Mouse (Mus musculus) urinary bladder, postnatal 14 days (tissue): Measurements from ENCODE around the gene Znrf4.
A peak's percentile ranks its signal among the peaks of the same experiment; 100 is the strongest.

Experiments used
- DNase-seq: peaks from one replicate; pipeline ENCODE4 v3.0.0; 2021; ENCODE audit warnings: low spot score

Znrf4 gene

DNA sequence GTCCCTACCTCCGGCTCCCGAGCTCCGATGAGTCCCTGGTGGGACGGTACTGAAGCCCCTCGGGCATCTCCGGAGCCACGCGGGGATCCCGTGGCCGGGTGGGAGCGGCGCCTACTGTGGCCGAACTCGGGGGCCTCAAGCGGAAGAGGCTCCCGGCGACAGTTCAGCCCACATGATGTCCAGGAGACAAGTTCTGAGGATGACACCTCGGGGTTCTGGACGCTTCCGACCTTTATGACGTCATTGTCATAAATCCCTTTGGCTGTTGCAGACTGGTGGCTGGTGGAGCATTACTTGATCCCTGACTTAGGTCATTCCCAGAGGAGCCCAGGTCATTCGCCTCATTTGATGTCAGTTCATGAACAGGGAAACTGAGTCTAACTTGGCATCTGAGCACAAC lies at the start of gene Znrf4:
TSS of gene Znrf4 (minus strand) at position 122 of the 400 bp plus-strand sequence.
- DNase-seq: no peak

DNA sequence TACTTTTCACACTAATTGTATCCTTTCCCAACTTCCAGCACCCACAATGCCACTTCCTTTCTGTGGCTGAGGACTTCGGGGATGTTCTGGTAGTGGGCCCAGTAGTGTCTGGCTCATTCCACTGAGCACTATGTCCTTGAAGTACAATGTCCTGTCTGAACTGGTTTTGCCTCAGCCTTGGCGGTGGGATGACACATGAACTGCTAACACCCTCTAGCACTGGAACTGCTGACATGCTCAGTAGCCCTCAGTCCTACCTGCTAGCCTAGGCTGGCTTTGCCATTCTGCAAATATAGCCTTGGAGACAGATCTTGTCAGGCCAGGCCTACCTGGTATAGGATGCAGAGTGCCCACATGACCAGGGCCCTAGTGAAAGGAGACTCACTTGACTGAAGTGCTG lies 49.6 kb upstream of the Znrf4 start:
- no peak for DNase-seq

DNA sequence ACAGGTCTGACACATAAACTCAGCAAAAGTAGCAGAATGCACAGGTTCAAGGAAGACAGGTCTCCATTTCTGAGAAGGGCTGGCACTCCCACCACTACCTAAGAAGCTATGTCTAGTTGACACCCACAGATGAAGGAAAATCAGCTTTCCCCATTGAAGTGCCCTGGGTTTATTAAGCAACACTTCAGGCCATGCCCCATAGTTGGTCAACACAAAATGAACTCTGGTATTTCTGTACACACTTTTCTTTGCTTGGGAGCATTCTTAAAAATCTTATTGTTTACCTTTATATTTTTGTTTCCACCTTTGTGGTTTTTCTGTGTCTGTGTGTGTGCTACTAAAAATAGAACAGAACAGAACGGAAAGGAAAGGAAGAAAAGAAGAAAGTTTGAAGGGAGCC lies 47.9 kb upstream of the Znrf4 start:
- DNase-seq: no peak

DNA sequence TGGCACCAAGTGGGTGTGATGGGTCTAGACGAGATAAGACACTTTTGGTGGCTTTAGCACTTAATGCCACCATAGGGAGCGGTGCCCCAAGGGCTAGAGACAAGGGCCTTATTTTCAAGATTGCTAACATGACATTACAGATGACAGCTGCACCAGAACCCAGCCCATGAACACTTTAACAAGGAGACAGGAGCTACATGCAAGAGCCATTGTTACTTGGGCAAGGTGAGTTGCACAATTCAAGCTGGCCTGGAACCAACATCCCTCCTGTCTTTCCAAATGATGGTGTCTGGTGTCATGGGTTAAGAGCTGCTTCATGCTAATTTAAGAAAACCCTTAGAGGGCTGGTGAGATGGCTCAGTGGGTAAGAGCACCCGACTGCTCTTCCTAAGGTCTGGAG lies 47.2 kb upstream of the Znrf4 start:
- no peak for DNase-seq

DNA sequence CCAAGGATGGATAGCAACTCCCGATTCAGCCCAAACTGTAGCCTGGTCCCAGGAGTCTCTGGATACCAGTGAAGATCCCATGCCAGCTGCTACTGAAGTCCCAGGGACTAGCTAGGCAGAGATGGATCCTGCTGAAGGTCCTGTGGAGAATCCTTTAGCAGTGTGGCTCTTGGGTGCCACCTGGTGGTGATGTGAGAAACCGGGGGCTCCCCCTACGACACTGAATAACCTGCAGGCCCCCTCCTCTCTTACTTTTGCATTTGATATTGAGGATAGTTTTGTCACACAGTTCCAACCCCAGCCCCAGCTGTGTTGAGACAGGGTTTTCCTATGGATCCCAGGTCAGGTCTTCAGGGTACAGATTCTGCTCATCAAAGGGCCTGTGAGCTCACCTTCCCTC lies 46.2 kb upstream of the Znrf4 start:
- peak; percentile 58 for DNase-seq

DNA sequence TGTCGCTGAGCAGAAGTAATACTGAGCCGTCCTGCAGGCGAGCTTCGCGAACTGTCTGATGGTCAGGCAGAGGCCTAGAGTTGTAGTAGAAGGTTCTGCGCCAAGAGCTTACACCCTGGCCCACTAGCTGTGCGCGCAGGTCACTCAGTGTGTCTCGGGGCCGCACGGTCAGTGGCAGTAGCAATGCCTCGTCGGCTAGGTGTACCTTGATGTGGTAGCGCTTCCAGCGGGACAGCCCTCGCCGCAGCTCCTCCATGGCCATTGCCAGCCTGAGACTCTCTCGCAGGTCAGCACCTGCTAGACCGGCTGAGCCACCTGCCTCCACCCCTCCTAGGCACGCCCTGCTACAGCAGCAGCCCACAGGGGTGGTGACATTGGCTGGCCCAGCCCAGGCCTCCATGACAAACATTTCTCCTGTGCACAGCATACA lies 41.9 kb upstream of the Znrf4 start, which contains the start of gene Gm20219:
TSS of gene Gm20219 (minus strand) at position 266 of the 430 bp plus-strand sequence.
- DNase-seq: peak; percentile 86

DNA sequence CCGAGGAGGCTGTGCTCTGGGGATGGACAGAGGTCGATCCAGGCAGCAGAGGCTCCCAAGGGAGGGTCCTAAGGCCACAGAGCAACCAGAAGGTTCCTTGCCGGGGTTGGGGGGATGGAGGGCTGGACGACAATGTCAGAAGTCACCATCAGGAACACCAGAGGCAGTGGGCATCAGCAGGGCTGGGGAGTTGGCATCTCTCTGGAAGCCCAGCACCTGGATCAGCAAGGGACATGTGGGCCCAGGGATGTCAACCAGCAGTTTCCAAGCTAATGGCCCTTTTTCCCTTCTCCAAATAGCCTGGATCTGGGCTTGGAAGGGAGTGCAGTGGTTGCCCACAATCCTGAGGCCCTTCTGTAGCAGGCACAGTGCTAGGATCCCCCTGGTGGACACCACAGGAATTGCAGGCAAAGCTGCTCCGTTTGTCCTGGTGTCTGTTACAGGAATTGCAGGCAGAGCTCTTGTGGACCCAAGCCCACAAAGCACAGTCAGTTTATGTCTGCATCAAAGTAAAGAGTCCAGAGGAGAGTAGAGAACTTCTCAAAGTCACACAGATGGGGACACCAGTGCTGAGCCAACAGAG lies 40.6 kb upstream of the Znrf4 start:
- peak; percentile 62 for DNase-seq

DNA sequence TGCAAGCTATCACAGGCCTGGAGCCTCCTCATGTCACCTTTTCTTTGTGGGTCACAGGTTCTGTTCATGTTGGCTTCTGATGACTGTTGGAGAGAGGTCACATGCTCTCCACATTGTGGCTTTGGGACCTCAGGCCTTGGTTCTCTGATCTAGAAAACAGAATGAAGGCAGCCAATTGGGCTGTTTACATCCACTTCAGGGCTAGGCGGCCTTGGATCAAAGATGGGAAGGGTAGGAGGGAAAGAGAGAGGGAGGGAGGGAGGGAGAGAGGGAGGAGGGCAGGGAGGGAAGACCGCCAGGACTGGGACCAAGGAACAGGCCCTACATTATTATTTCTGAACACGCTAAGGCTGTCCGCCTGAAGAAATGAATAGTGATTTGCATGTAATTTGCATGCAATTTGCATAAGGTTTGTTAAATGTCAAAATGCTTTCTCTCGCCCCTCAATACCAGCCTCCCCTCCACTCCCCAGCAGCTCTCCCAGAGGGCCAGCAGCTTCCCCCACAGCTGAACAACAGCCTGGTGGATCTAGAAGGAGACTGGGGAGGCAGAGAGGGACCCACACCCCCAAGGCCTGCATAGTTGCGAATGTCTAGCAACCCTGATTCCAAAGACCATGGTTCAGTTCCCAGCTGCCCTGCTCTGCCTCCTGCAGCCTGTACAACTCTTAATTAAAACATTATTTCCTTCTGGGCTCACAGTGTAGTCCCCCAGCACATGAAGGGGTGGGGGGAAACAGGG lies 39.8 kb upstream of the Znrf4 start:
- no peak for DNase-seq

DNA sequence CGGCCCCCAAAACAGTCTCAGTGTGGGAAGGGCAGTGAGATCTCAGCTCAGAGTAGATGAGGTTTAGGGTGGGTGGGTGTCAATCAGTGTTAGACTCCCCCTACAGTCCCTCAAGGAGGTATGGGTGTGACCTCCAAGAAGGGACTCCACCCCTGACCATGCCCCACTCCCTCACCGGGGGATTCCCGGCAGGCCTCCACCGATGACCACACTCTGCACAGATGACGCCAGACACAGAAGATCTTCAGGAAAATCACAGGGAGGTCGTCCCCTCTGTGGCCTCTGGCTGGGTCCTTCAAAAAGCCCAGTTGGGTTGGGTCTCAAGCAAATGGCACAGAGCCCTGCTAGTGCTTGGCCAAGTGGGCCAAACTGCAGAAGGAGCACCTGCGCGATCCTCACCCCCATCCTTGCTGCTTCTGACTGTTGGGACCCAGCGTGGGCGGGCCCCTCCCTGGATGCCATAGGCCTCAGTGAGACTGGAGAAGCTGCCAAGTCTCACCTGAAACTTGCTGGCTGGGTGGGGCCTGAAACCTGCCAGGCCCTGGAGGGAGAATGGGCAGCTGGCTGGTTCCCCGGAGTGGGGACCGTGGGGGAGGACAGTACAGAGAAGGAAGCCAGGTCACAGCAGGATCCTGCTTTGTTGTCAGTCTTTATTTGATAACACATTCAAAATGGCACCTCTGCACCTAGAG lies 38.7 kb upstream of the Znrf4 start:
- DNase-seq: no peak

DNA sequence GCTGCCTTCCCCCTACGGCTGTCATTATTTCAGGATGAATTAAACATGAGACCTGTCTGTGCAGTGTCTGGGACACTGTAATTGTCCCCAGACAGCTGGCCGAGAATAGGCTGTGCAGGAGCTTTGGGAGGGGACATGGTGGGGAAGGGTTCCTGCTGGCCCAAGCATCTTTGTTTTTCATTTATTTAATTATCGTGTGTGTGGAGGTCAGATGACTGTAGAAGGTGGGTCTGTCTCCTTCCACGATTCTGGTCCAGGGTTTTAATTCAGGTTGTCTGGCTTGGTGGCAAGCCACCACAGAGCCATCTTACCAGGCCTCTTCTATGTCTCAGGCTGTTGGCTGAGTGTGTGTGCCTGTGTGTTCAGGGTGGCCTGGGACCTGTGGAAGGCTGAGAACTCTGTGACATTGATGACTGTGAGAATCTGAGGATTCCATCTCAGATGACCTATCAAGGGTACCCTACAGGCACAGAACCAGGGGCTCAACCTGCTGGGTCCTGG lies 36.4 kb upstream of the Znrf4 start:
- DNase-seq: no peak

DNA sequence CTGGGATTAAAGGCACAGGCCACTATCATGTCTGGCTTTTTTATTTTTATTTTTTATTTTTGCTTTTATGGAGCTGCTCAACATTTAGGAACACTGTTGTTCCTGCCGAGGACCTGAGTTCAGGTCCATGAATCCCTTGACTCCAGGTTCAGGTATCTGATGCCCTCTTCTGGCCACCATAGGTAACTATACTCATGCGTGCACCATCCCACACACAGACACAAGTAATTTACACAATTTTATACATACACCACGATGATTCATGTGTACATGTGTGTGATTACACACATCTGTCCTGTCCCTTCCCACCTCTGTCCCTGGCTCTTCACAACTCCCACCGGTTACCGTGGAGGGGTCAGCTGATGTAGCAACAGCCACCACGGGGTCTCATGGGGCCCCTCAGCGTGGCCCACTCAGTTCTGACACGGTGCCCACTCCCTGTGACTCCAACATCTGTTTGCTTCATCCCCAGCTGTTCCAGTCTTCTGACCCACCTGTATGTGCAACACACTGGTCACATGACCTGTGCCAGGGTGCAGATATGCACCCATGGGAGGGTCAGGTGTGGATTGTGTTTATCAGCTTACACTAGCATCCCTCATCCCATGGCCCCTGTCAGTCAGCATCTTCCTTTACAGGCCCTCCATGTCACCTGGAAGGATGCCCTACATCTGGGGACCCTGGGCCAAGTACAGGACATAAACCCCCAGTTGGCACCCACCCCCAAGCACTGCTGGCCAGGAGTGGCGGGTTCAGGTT lies 35.8 kb upstream of the Znrf4 start:
- DNase-seq: no peak

DNA sequence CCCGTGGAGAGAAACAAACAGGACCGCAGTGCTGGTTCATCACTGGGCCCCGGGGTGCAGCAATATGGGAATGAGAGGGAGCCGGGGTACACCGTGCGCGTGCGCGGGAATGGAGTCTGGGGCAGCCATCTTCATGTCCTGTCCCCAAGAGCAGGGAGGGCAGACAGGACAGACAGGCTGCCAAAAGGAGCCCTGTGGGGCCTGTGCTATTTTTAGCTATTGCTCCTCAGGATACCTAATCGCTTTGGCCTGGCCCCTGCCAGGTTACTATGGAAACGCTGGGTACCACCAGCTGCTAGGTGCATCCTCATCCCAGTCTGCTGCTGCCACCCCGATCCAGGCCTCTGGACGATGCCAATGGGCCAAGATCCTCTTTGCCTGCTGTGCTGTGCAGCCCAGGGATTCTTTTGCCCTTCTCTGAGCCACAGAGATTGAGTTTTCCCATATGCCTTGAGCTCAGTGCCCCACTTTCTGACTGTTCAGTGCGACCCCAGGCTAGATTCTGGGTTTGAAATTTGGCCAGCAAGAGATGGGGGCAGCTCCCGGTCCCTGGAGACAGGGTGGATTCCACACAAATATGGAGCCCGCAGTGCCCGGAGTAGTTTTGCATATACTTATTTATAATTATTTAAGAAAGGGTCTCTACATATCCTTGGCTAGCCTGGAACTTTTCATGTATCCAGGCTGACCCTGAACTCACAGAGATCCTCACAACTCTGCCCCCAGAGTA lies 35.0 kb upstream of the Znrf4 start:
- no peak for DNase-seq

DNA sequence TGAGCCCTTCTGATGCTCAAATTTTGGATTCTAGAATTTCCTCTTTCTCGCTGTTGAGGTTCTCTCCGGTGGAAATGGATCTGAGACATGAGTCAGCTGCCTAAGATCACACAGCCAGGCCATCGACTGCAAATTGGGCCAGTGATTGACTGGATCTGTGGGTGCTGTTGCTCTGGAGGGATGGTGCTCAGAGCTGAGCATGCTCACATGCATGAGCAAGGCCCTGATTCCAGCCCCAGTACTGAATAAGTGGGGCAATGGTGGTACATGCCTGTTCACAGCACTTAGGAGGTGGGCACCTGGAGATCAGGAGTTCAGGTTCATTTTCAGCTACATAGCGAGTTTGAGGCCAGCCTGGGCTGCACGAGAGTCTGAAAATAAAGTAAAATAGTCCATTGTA lies 34.3 kb upstream of the Znrf4 start:
- no peak for DNase-seq

DNA sequence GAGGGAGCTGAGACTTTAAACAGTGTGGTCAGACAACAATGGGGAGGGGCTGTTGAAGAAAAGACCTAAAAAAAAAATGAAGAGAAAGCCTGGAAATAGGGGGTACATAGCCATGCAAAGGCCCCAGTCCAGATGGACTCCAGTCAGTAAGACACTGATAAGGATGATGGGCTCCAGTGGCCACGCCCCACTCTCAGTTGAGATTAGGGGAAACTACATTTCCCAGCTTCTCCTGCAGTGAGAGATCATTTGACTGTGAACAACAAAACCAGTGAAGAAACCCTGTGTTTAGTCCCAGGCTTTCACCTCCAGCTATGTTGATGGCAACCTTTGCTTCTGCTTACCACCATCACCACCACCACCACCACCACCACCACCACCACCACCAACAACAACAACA lies 33.7 kb upstream of the Znrf4 start:
- DNase-seq: no peak

DNA sequence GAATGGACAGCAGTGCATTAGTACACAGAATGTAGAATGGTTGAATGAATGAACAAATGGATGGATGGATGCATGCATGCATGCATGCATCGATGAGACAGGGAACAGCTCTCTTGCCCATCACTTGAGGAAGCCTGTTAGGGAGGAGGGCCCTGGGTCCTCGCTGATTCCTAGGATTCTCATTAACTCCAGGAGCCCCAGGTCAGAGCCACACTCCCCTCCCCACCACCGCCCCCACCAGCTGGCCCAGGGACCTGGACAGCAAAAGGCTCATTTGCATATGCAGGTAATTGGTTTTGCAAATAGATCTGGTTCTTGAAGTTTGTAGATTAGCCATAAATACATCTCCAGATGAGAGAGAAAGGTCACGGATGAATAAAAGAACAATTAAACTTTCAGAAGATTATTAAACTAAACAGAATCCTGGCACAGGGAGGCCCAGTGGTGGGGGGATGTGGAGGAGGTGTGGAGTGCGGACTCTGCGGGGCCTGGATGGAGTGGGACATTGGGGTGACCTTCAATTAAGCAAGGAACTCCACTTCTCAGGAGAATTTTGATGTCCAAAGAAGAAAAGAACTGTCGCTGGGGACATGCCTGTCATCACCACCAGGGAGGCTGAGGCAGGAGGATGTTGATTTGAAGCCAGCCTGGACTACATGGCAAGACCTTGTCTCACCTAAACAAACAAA lies 32.6 kb upstream of the Znrf4 start:
- no peak for DNase-seq

DNA sequence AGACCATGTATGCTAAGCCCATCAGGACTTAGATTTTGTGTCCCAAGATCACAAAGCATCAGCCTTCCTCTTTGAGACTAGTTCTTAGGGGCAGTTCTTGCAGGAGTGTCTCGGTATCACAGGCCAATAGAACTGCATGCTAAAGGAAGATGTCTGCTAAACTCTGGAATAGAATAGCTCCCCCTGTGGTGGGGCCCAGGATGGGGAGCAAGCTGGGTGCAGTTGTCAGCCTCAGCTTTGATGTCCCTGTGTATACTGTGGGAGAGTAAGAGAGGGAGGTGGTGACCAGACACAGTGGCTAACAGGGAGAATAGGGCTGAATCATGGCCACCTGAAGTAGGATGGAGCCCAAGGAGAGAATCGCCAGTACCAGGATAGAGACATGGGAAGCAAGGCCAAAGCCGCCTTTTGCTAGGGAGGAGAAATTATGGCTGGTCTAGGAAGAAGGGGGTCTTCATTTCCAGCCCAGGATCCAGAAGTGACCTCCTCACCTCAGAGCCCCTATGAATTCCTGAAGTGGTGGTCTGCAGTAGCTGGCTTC lies 31.5 kb upstream of the Znrf4 start:
- DNase-seq: no peak

DNA sequence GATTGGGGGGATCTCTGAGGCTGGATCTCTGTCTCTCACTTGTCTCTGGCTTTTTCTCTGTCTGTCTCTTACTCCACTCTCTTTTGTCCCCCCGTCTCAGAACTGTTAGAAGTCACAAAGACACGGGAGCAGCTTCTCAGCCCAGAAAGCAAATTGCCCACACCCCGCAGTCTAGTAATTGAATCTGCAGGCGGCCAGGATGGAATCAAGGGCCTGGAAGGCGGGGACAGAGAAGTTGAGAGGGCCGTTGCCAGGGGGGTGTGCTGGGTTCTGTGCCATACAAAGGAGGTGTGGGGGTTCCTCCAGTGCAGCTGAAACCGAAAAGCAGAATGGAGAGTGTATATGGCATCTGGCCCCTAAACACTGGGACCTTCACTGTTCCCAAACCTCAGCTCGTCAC lies 30.5 kb upstream of the Znrf4 start:
- no peak for DNase-seq

DNA sequence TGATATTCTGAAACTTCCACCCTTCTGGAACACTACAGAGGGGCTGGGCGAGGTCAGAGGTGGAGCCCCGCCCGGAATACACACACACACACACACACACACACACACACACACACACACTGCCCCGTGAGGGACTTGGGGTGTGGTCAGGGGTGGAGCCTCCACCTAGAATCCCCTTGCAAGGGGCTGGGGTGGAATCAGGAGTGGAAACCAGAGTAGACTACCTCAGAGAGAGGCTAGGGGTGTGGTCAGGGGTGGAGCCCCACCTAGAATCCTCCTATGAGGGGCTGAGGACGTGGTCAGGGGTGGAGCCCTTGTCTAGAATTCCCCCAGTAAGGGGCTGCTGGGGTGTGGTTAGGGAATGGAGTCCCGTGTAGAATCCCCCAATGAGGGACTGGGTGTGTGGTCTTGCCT lies 28.3 kb upstream of the Znrf4 start:
- DNase-seq: no peak

DNA sequence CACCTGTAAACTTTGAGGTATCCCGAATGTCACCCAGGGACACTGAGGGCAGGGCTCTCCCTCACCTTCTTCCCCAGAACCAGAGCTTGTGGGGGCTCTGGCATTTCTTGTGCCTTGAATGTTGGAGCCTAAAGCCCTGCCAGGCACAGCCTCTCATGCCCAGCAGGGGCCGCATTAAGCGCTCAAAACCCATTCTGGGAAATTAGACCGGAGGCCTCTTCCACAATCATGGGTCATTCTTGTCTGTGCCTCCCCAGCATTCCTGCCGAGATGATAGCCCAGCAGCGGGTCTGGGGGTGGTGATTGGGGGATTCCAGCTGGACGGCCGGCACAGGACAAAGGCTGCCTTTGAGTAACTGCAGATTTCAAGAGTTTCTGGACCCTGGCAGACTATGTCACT lies 25.7 kb upstream of the Znrf4 start:
- DNase-seq: no peak

DNA sequence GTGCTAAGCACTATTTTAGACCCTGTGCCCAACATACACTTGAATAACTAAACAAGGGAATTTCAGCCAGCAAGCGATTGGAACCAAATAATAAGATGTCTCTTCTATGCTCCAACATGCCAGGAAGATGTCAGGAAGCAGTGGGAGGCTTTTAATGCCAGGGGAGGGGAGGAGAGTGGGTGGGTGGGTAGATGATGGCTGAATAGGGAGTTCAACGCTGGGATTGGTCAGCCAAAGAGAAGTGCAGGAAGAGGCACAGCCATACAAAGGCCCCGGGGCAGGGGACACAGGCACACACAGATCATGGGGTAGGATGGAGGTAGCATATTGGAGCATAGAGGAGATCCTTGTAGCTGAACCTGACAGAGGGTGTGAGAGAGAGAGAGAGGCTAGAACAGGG lies 24.6 kb upstream of the Znrf4 start:
- no peak for DNase-seq

DNA sequence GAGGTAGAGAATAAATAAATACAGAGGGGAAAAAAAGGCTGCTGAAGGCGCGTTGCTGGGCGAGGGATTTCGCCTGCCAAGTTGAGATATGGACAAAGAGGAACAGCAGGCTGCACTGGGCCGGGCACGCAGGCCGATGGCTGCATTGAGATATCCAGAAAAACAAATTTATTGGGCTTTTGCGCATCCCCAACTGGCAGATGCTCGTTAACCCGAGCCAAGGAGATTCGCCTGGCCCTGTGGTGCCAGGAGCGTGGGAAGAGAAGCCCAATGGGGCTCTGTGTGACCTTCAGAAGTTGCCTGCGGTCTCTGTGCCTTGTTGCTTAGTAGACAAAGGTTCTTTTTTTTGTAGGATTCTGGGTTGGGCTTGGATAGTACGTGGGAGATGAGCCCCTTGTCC lies 24.0 kb upstream of the Znrf4 start:
- DNase-seq: no peak
